Mouse (Mus musculus) olfactory bulb, adult 2 months (tissue): ENCODE data around the gene Pkn2.

Experiments
- CTCF ChIP-seq: fragments of 200-500 bp; IDR thresholded peaks from 2 replicates; pipeline ENCODE4 v1.5.1; 2012; ENCODE audit warnings: low read depth, mild to moderate bottlenecking, low read length, moderate library complexity; ENCODE audit not compliant: insufficient read depth
- POLR2A ChIP-seq: fragments of 200-500 bp; IDR thresholded peaks from 2 replicates; pipeline ENCODE4 v1.6.1; 2012; ENCODE audit warnings: mild to moderate bottlenecking, low read depth, low read length, moderate library complexity; ENCODE audit not compliant: insufficient read depth

DNA sequence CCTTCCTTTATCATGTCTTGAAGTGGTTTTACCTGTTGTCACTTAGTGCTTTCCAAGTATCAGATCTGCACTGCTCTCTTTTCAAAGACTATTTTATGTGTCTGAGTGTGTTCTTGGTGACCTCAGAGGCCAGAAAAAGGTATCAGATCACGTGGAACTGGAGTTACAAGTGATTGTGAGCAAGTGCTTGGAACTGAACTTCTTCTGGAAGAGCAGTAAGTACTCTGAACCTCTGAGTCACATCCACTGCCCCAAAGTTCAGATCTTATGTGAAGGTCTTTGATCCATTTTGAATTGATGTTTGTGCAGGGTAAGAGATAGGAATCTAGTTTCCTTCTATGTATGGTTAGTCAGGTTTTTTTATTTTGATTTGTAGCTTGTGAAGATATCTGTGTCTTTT is 111.3 kb downstream of the Pkn2 start:
- TF ChIP-seq CTCF (no peak), POLR2A (no peak)
